Mouse (Mus musculus): ENCODE measurements around the gene Ptbp3. TPM values are rescaled to one million over a fixed set of nuclear protein-coding genes. Genes with fewer than 3 reads are reported as not detected.
"Not testable (repeated sequence)": the region's sequence is repeated elsewhere in the genome, so short reads cannot be mapped to it uniquely, and the experiment has no call there.

Ptbp3 gene
- total RNA-seq, 2 experiments from 2014 or later, result 283 to 341 TPM

- not testable (repeated sequence) for ATAC-seq (ENCODE audit: poor library complexity, severe bottlenecking)
These were observed 8.2 kb upstream of the Ptbp3 start for GRCm38 (mm10) chr4:59557343-59557742.

GRCm38 (mm10) chr4:59555177-59555576 lies 6.0 kb upstream of the Ptbp3 start:
- no peak for ATAC-seq (ENCODE audit: poor library complexity, severe bottlenecking)

GRCm38 (mm10) chr4:59553576-59553975 lies 4.4 kb upstream of the Ptbp3 start:
- ATAC-seq (ENCODE audit: poor library complexity, severe bottlenecking), result no peak

- ATAC-seq (ENCODE audit: poor library complexity, severe bottlenecking), result no peak
These were observed 3.7 kb upstream of the Ptbp3 start for GRCm38 (mm10) chr4:59552835-59553234.

GRCm38 (mm10) chr4:59551901-59552300 lies 2.7 kb upstream of the Ptbp3 start:
- ATAC-seq (ENCODE audit: poor library complexity, severe bottlenecking), result no peak

- no peak for ATAC-seq (ENCODE audit: poor library complexity, severe bottlenecking)
These were observed 905 bp upstream of the Ptbp3 start for GRCm38 (mm10) chr4:59549977-59550560.

GRCm38 (mm10) chr4:59548560-59549174 lies 497 bp downstream of the Ptbp3 start:
- ATAC-seq (ENCODE audit: poor library complexity, severe bottlenecking), result peak; percentile 62

GRCm38 (mm10) chr4:59548011-59548559 lies 1.1 kb downstream of the Ptbp3 start:
- ATAC-seq (ENCODE audit: poor library complexity, severe bottlenecking), result no peak

- ATAC-seq (ENCODE audit: poor library complexity, severe bottlenecking), result no peak
These were observed 1.9 kb downstream of the Ptbp3 start for GRCm38 (mm10) chr4:59547136-59547889.

GRCm38 (mm10) chr4:59546285-59547071 lies 2.7 kb downstream of the Ptbp3 start:
- no peak for ATAC-seq (ENCODE audit: poor library complexity, severe bottlenecking)

- ATAC-seq (ENCODE audit: poor library complexity, severe bottlenecking), result no peak
These were observed 4.5 kb downstream of the Ptbp3 start for GRCm38 (mm10) chr4:59544654-59545053.

GRCm38 (mm10) chr4:59543006-59543405 lies 6.2 kb downstream of the Ptbp3 start:
- no peak for ATAC-seq (ENCODE audit: poor library complexity, severe bottlenecking)

GRCm38 (mm10) chr4:59536281-59536680 lies 12.9 kb downstream of the Ptbp3 start:
- no peak for ATAC-seq (ENCODE audit: poor library complexity, severe bottlenecking)

GRCm38 (mm10) chr4:59535624-59536023 lies 13.5 kb downstream of the Ptbp3 start:
- no peak for ATAC-seq (ENCODE audit: poor library complexity, severe bottlenecking)

GRCm38 (mm10) chr4:59533268-59533667 lies 15.9 kb downstream of the Ptbp3 start:
- ATAC-seq (ENCODE audit: poor library complexity, severe bottlenecking), result no peak

GRCm38 (mm10) chr4:59531172-59531571 lies 18.0 kb downstream of the Ptbp3 start:
- ATAC-seq (ENCODE audit: poor library complexity, severe bottlenecking), result peak; percentile 80

- no peak for ATAC-seq (ENCODE audit: poor library complexity, severe bottlenecking)
These were observed 21.7 kb downstream of the Ptbp3 start for GRCm38 (mm10) chr4:59527470-59527869.

- ATAC-seq (ENCODE audit: poor library complexity, severe bottlenecking), result no peak
These were observed 22.4 kb downstream of the Ptbp3 start for GRCm38 (mm10) chr4:59526728-59527127.

- no peak for ATAC-seq (ENCODE audit: poor library complexity, severe bottlenecking)
These were observed 24.3 kb downstream of the Ptbp3 start for GRCm38 (mm10) chr4:59524875-59525274.

- no peak for ATAC-seq (ENCODE audit: poor library complexity, severe bottlenecking)
These were observed 38.8 kb downstream of the Ptbp3 start for GRCm38 (mm10) chr4:59510321-59510720.

GRCm38 (mm10) chr4:59509558-59509957 lies 39.6 kb downstream of the Ptbp3 start:
- ATAC-seq (ENCODE audit: poor library complexity, severe bottlenecking), result no peak
